Mouse (Mus musculus) stomach, embryonic 15.5 days (tissue): ENCODE measurements around the gene Npas3. TPM values are rescaled to one million over a fixed set of nuclear protein-coding genes. Genes with fewer than 3 reads are reported as not detected.

Experiments
- ATAC-seq: fragments of 200-750 bp; cut with Nextera tagmentation; 2 replicates; pipeline ENCODE4 v1.8.0; 2017; ENCODE audit warnings: low read depth, moderate number of reproducible peaks, moderate TSS enrichment; ENCODE audit not compliant: insufficient read depth, low FRiP score
- H3K27ac ChIP-seq: fragments of 300-500 bp; sonication (generic); 2 replicates; pipeline ENCODE4 v1.5.1; 2015; ENCODE audit warnings: mild to moderate bottlenecking, inconsistent platforms
- H3K27me3 ChIP-seq: fragments of 300-500 bp; sonication (generic); replicated peaks from 2 replicates; pipeline ENCODE4 v1.6.1; 2015; ENCODE audit warnings: inconsistent platforms
- H3K36me3 ChIP-seq: fragments of 300-500 bp; sonication (generic); 2 replicates; pipeline ENCODE4 v1.6.1; 2015; ENCODE audit warnings: inconsistent platforms
- H3K4me1 ChIP-seq: fragments of 300-500 bp; sonication (generic); 2 replicates; pipeline ENCODE4 v1.6.1; 2015; ENCODE audit warnings: inconsistent platforms
- H3K4me2 ChIP-seq: fragments of 300-500 bp; sonication (generic); 2 replicates; pipeline ENCODE4 v1.6.1; 2015; ENCODE audit warnings: mild to moderate bottlenecking, inconsistent platforms
- H3K4me3 ChIP-seq: fragments of 300-500 bp; sonication (generic); replicated peaks from 2 replicates; pipeline ENCODE4 v1.5.1; 2015; ENCODE audit warnings: inconsistent platforms
- H3K9ac ChIP-seq: fragments of 300-500 bp; sonication (generic); 2 replicates; pipeline ENCODE4 v1.6.1; 2015; ENCODE audit warnings: inconsistent platforms
- H3K9me3 ChIP-seq: fragments of 300-500 bp; sonication (generic); 2 replicates; pipeline ENCODE4 v1.6.1; 2016; ENCODE audit warnings: inconsistent platforms
- WGBS: fragments of 180-500 bp; shearing (Covaris S2); methylation state at CpG from one replicate; pipeline ENCODE4 v1.1.7; 2015; 5-methylcytosine and 5-hydroxymethylcytosine counted together
- polyA plus RNA-seq: library from polyadenylated mRNA; unstranded; fragments of >200 nt; fragmentation: Nextera tagmentation; extraction: Ambion mirVana; gene quantifications from 2 replicates; pipeline ENCODE4 v1.2.1, GENCODE M21; 2015

The Npas3 gene
- polyA plus RNA-seq, 1 experiment from 2014 or later: 3.0 TPM

- Histone ChIP-seq H3K9me3 (no peaks in the 10 kb centered on the region), H3K36me3 (no peaks in the 10 kb centered on the region), H3K4me3 (no peak overlapping the region), H3K4me1 (no peaks in the 10 kb centered on the region), H3K4me2 (no peak overlapping the region), H3K27ac (no peak overlapping the region), H3K9ac (no peak overlapping the region), H3K27me3 (no peaks in the 10 kb centered on the region)
- ATAC-seq: no peak
- WGBS: 85% methylated on average over 3 of the region's 3 CpGs
Measured at GRCm38 (mm10) chr12:53527046-53527445, 278.6 kb downstream of the Npas3 start.

GRCm38 (mm10) chr12:53529345-53529744 lies 280.9 kb downstream of the Npas3 start:
- WGBS: 87% methylated on average over 2 of the region's 2 CpGs
- H3K4me3 ChIP-seq: no peak overlapping the region
- ATAC-seq: no peak

GRCm38 (mm10) chr12:53536816-53537215 lies 288.3 kb downstream of the Npas3 start:
- 63% methylated on average over 5 of the region's 5 CpGs for WGBS

More at GRCm38 (mm10) chr12:53529345-53529744, 280.9 kb downstream of the Npas3 start:
- H3K4me1 ChIP-seq: no peaks in the 10 kb centered on the region
- H3K9me3 ChIP-seq: no peaks in the 10 kb centered on the region
- no peaks in the 10 kb centered on the region for H3K27me3 ChIP-seq
- H3K36me3 ChIP-seq: no peaks in the 10 kb centered on the region
- H3K27ac ChIP-seq: no peak overlapping the region
- H3K9ac ChIP-seq: no peak overlapping the region
- H3K4me2 ChIP-seq: no peak overlapping the region

GRCm38 (mm10) chr12:53556359-53556758 lies 307.9 kb downstream of the Npas3 start:
- no peak overlapping the region for H3K4me3 ChIP-seq
- WGBS: 81% methylated on average over 2 of the region's 2 CpGs
- H3K9me3 ChIP-seq: no peaks in the 10 kb centered on the region
- no peak overlapping the region for H3K27ac ChIP-seq
- no peak overlapping the region for H3K9ac ChIP-seq
- no peaks in the 10 kb centered on the region for H3K27me3 ChIP-seq
- no peaks in the 10 kb centered on the region for H3K36me3 ChIP-seq
- no peaks in the 10 kb centered on the region for H3K4me1 ChIP-seq
- ATAC-seq: no peak
- H3K4me2 ChIP-seq: no peak overlapping the region

More at GRCm38 (mm10) chr12:53536816-53537215, 288.3 kb downstream of the Npas3 start:
- Histone ChIP-seq H3K27me3 (no peaks in the 10 kb centered on the region), H3K27ac (no peak overlapping the region), H3K4me2 (no peak overlapping the region), H3K9me3 (no peaks in the 10 kb centered on the region), H3K4me1 (no peaks in the 10 kb centered on the region), H3K4me3 (no peak overlapping the region), H3K36me3 (no peaks in the 10 kb centered on the region), H3K9ac (no peak overlapping the region)
- ATAC-seq: no peak

GRCm38 (mm10) chr12:53558259-53558658 lies 309.8 kb downstream of the Npas3 start:
- no peak for ATAC-seq
- no peak overlapping the region for H3K9ac ChIP-seq
- H3K4me3 ChIP-seq: no peak overlapping the region
- no peaks in the 10 kb centered on the region for H3K27me3 ChIP-seq
- no peaks in the 10 kb centered on the region for H3K9me3 ChIP-seq
- H3K36me3 ChIP-seq: no peaks in the 10 kb centered on the region
- H3K4me1 ChIP-seq: no peaks in the 10 kb centered on the region
- H3K4me2 ChIP-seq: no peak overlapping the region
- no peak overlapping the region for H3K27ac ChIP-seq
- 77% methylated on average over 1 of the region's 1 CpGs for WGBS

- Histone ChIP-seq H3K36me3 (no peaks in the 10 kb centered on the region), H3K4me3 (no peak overlapping the region), H3K27me3 (no peaks in the 10 kb centered on the region), H3K27ac (no peak overlapping the region), H3K9me3 (no peaks in the 10 kb centered on the region), H3K4me2 (no peak overlapping the region), H3K4me1 (no peaks in the 10 kb centered on the region), H3K9ac (no peak overlapping the region)
- ATAC-seq: no peak
- WGBS: 76% methylated on average over 12 of the region's 12 CpGs
Measured at GRCm38 (mm10) chr12:53566712-53567387, 318.4 kb downstream of the Npas3 start.

- 86% methylated on average over 5 of the region's 5 CpGs for WGBS
- Histone ChIP-seq H3K4me1 (no peaks in the 10 kb centered on the region), H3K27me3 (no peaks in the 10 kb centered on the region), H3K9me3 (no peaks in the 10 kb centered on the region), H3K9ac (no peak overlapping the region), H3K36me3 (no peaks in the 10 kb centered on the region), H3K4me3 (no peak overlapping the region), H3K4me2 (no peak overlapping the region), H3K27ac (no peak overlapping the region)
- no peak for ATAC-seq
Measured at GRCm38 (mm10) chr12:53581181-53581580, 332.7 kb downstream of the Npas3 start.

GRCm38 (mm10) chr12:53587249-53587648 lies 338.8 kb downstream of the Npas3 start:
- H3K36me3 ChIP-seq: no peaks in the 10 kb centered on the region
- H3K9ac ChIP-seq: no peak overlapping the region
- H3K27me3 ChIP-seq: no peaks in the 10 kb centered on the region
- no peak overlapping the region for H3K27ac ChIP-seq
- no peak overlapping the region for H3K4me3 ChIP-seq
- no peaks in the 10 kb centered on the region for H3K9me3 ChIP-seq
- WGBS: 85% methylated on average over 5 of the region's 5 CpGs
- no peaks in the 10 kb centered on the region for H3K4me1 ChIP-seq
- no peak for ATAC-seq
- no peak overlapping the region for H3K4me2 ChIP-seq

- 68% methylated on average over 19 of the region's 19 CpGs for WGBS
- no peaks in the 10 kb centered on the region for H3K4me1 ChIP-seq
- H3K9ac ChIP-seq: no peak overlapping the region
- H3K27me3 ChIP-seq: no peaks in the 10 kb centered on the region
- no peaks in the 10 kb centered on the region for H3K36me3 ChIP-seq
- no peak overlapping the region for H3K4me2 ChIP-seq
- no peaks in the 10 kb centered on the region for H3K9me3 ChIP-seq
- no peak overlapping the region for H3K4me3 ChIP-seq
- no peak for ATAC-seq
- H3K27ac ChIP-seq: no peak overlapping the region
Measured at GRCm38 (mm10) chr12:53587691-53588504, 339.4 kb downstream of the Npas3 start.

GRCm38 (mm10) chr12:53589446-53589961 lies 341.0 kb downstream of the Npas3 start:
- Histone ChIP-seq H3K4me1 (no peaks in the 10 kb centered on the region), H3K4me2 (no peak overlapping the region), H3K27ac (no peak overlapping the region), H3K9me3 (no peaks in the 10 kb centered on the region), H3K4me3 (no peak overlapping the region), H3K36me3 (no peaks in the 10 kb centered on the region), H3K9ac (no peak overlapping the region), H3K27me3 (no peaks in the 10 kb centered on the region)
- no peak for ATAC-seq
- WGBS: 68% methylated on average over 6 of the region's 6 CpGs

GRCm38 (mm10) chr12:53605661-53606060 lies 357.2 kb downstream of the Npas3 start:
- H3K9me3 ChIP-seq: no peaks in the 10 kb centered on the region
- 78% methylated on average over 6 of the region's 6 CpGs for WGBS
- no peak for ATAC-seq

GRCm38 (mm10) chr12:53612120-53612519 lies 363.6 kb downstream of the Npas3 start:
- 78% methylated on average over 7 of the region's 7 CpGs for WGBS
- no peaks in the 10 kb centered on the region for H3K4me1 ChIP-seq
- no peaks in the 10 kb centered on the region for H3K27me3 ChIP-seq
- no peaks in the 10 kb centered on the region for H3K36me3 ChIP-seq
- no peak overlapping the region for H3K4me2 ChIP-seq
- H3K9ac ChIP-seq: no peak overlapping the region
- ATAC-seq: no peak
- no peak overlapping the region for H3K4me3 ChIP-seq
- no peak overlapping the region for H3K27ac ChIP-seq
- H3K9me3 ChIP-seq: no peaks in the 10 kb centered on the region

More at GRCm38 (mm10) chr12:53605661-53606060, 357.2 kb downstream of the Npas3 start:
- H3K36me3 ChIP-seq: no peaks in the 10 kb centered on the region
- H3K4me2 ChIP-seq: no peak overlapping the region
- no peaks in the 10 kb centered on the region for H3K4me1 ChIP-seq
- H3K9ac ChIP-seq: no peak overlapping the region
- no peak overlapping the region for H3K4me3 ChIP-seq
- no peak overlapping the region for H3K27ac ChIP-seq
- H3K27me3 ChIP-seq: no peaks in the 10 kb centered on the region
